Mouse (Mus musculus) liver, embryonic 14.5 days (tissue): ENCODE results near the gene Chka.

ENCODE experiments used
- CTCF ChIP-seq: IDR thresholded peaks from 2 replicates; pipeline ENCODE4 v1.5.1; 2016; ENCODE audit warnings: antibody characterized with exemption, low read depth, control low read depth
- EP300 ChIP-seq: IDR thresholded peaks from 2 replicates; pipeline ENCODE4 v1.6.1; 2016; ENCODE audit warnings: antibody characterized with exemption, low read depth

DNA sequence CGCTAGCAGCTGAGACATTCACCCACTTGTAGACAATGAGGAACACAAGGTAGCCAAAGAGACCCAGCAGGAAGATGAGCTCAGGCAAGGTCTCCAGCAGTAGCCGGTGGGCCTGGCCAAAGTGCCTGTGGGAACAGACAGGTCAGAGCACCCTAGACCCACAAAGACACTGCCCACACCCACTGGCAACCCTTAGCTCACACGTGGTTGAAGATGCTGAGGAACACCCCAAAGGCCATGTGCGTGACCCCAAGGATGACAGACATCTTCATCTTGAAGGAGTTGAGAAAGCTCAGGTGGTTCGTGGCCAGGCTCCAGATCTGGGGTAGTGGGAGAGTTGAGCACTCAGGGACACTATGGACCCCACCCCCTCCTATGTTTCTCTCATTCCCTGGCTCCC, 46.0 kb downstream of the Chka start:
- TF ChIP-seq EP300 (no peak), CTCF (no peak)
